Mouse (Mus musculus): Measurements from ENCODE around the gene Sarm1.

The Sarm1 gene

DNA sequence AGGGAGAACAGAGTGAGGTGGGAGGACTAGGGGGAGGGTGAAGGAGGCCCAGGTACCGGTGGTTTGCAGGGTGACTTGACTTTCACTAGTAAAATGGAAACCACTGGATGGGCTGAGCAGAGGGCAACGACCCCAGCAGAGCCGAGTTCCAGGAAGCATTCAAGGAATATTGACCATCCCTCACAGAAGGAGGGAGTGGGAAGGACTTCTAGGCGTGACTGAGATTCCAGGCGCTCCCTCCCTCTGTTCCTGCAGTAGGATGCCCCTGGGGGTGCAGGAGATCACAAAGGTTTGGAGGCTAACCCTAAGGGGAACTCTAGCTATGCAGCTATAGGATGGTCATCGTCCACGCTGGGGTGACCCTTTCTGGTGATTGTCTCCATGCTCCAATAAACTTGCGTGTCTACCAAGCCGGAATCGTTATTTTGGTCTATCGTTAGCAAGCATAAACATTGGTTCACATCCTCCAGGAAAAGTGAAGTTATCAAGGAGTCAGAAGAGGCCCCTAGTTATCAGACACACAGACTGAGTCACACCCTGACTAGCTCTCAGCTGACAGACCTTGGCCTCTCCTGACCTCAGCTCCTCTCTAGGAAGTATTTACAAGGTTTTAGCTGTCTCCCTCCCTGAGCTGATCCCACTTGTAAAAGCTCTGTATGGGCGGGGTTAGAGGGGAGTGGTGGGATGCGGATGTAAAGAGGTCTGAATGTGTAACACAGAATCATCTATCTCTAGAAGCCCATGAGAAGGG is 34.1 kb downstream of the Sarm1 start:
- DNase-seq (ENCODE audit: low read depth), result peak; percentile 48

DNA sequence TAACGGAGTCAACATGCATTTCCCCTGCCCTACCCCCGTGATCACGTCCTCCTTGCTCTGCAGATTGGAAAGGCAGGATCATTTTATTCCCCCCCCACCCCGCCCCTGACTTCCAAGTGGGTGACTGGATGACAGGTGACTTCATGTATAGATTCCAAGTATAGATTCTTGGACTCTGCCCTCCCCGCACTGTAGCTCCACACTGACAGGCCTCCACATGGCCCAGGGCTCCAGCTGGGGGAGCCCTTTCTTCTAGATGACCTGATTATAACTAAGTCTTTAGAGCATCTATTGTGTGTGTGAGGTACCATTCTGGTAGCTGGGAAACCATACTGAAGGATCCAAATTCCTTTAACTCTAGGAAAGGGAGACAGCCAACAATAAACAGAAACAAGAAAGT is 34.9 kb downstream of the Sarm1 start:
- no peak for DNase-seq (ENCODE audit: low read depth)

DNA sequence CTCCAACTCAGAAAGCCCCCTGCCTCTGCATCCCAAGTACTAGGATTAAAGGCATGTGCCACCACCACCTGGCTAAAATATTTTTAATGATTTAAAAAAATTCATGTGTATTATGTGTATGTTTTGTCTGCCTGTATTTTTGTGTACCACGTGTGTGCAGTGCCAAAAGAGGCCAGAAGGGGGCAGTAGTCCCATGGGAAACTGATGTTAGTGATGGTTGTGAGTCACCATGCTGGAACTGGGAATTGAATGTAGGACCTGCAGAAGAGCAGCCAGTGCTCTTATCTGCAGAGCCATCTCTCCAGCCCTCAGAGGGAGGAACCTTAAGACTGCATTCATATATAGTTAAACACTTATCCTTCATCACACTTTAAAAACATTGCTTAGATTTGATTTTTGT is 35.7 kb downstream of the Sarm1 start:
- DNase-seq (ENCODE audit: low read depth), result no peak

DNA sequence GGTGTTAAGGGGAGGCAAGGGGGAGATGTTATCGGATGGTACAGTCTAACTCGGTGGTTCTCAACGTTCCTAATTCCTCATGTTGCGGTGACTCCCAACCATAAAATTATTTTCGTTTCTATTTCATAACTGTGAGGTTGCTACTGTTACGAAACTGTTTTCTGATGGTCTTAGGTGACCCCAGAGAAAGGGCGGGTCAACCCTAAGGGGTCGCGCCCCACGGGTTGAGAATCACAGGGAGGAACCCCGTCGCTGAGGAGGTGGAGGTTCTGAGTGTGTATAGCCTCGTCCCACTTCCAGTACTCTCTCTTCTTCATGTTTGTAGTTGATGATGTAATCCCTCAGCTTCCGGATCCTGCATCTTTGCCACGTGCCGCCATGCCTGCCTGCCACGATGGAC is 38.8 kb downstream of the Sarm1 start:
- no peak for DNase-seq (ENCODE audit: low read depth)

DNA sequence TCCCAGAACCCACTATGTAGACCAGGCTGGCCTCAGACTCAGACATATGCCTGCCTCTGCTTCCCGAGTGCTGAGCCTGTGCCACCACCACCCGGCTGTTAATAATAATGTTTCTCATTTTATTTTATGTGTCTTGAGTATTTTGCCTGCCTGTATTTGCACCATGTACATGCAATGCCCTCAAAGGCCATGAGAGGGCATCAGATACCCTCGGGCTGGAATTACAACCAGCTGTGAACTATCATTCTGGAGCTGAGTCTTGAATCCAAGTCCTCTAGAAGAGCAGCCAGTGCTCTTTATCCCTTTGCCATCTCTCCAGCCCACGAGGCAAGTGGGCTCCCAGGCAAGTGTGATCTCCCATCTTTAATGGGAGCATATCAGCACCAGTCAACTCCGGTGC is 42.2 kb downstream of the Sarm1 start:
- peak; percentile 38 for DNase-seq (ENCODE audit: low read depth)

DNA sequence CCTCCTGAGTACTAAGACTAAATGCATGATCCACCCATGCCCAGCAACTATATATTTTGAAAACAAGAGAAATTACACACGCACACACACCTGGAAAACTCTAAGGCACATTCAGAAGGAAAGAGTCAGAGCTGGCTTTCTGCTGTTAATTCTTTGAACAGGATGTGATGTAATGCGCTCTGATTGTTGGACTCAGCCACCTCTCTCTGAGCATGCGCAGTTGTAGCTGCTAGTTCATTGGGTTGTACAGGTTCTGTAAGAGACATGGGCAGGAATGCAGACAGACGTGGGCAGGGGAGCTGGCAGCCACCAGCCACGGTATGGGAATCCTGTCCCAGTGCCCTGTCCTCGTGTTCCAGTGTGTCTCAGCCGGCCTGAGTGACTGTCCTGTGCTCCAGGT is 43.3 kb downstream of the Sarm1 start:
- no peak for DNase-seq (ENCODE audit: low read depth)

DNA sequence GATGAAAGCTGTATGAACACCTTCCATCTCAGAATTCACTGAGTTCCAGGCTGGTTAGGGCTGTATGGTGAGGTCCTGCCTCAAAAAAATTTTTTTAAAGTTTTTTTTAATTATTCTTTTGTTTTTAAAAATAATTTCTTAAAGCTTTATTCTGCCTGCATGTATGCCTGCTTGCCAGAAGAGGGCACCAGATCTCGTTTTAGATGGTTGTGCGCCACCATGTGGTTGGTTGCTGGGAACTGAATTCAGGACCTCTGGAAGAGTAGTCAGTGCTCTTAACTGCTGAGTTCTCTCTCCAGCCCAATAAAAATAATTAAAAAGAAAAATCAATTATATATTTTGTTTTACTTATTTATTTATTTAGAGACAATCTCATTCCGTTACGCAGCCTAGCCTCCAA is 43.9 kb downstream of the Sarm1 start:
- peak; percentile 63 for DNase-seq (ENCODE audit: low read depth)

DNA sequence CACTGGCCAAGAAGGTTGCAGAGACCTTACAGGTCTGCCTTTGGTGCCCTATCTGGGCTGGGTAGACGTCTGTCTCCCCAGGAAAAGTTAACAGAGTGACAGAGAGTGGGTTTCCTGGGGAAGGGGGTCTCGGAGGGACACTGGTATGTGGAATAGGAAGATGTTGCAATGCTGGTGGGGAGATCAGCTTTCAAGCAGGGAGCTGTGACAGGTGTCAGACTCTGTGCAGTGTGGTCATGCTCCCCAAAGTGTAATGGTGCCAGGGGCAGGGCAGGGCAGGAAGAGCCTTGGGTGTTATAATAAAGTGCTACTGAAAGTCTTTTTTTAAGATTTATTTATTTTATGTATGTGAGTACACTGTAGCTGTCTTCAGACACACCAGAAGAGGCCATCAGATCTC is 47.2 kb downstream of the Sarm1 start:
- DNase-seq (ENCODE audit: low read depth), result no peak

DNA sequence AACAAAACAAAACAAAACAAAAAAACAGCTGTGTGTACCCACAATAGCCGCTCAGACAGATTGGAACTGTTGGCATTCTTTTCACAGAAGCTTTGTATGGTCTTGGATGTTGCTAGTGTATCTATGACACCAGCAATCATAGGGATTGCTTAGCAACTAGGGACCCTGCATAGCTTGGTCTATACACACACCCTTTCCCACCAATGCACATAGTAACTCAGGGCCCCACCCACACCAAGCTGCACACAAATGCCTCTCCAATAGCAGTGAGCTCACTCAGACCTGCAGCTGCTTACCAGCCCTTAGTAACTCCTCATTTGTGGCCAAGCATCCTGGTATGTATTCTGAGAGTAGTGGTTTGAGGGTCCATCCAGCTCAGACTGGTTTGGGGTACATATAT is 49.3 kb downstream of the Sarm1 start:
- no peak for DNase-seq (ENCODE audit: low read depth)

DNA sequence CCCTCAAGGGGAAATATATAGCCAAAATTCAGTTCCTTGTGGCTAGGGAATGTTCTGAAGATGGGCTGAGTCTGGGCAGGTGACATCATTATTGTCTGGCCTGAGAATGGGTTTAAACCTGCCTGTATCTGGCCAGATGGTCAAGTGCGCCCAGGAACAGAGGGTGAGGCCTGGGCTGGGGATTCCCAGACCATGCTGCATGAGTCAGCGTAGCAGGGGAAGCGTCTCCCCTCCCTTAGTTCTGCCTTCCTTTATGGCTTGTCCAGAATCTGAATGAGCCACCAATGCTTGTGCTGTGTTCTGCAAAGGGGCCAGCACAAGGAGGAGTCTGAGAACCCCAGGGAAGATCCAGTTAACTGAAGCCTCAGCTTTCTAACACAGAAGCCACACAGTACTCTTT is 50.4 kb downstream of the Sarm1 start:
- DNase-seq (ENCODE audit: low read depth), result no peak

DNA sequence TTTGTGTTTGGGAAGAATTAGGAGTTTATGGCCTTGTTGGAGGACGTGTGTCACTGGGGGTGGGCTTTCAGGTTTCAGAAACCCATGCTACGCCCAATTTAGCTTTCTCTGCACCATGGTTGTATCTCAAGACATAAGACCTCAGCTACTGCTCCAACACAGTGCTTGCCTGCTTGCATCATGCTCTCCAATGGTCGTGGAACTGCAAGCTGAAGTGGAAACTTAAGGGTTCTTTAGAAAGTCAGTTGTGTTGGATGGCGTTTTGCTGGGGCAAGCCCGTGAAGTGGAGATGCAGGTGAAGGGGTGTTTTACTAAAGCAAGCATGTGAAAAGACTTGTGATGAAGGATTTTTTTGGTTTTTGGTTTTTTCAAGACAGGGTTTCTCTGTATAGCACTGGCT is 54.4 kb downstream of the Sarm1 start:
- no peak for DNase-seq (ENCODE audit: low read depth)

DNA sequence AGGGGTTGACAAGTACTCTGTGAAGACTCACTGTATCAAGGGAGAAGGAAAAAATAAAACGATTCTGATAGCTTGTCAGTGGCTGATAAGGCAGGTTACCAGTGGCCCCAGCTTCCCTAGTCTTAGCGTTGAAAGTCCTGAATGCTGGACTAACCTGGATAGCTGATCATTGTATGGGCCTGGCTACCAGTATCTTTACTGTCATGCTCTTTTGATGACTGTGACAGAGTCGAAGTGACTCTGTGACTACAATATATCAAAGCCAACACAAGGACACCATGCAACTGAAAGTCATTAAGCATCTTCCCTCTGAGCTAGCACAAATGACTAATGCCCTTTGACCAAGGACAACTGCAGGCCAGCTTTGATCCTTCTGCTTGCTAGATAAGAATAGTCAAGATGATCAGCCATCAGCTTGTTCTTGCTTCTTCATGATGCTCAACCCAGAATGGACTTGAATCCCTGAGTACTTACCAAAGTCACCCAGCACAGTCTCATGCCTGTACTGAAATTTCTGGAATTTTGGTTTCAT is 59.1 kb downstream of the Sarm1 start:
- no peak for DNase-seq (ENCODE audit: low read depth)

DNA sequence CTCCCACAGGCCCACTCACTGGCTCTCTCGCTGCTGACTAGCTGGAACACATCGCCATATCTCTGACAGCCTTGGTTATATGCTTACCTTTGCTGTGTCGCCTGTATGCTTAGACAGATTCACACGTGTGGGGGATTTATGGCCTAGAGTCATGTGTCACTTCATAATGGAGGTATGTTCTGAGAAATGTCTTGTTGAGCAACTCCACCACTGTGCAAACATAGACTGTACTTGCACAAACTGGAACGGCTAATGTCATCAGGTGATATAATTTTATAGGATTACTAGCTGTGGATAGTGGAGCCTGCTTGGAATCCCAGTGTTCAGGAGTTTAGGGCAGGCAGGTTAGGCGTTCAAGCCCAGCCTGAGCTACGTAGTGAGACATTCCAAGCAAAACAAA is 60.4 kb downstream of the Sarm1 start:
- no peak for DNase-seq (ENCODE audit: low read depth)

DNA sequence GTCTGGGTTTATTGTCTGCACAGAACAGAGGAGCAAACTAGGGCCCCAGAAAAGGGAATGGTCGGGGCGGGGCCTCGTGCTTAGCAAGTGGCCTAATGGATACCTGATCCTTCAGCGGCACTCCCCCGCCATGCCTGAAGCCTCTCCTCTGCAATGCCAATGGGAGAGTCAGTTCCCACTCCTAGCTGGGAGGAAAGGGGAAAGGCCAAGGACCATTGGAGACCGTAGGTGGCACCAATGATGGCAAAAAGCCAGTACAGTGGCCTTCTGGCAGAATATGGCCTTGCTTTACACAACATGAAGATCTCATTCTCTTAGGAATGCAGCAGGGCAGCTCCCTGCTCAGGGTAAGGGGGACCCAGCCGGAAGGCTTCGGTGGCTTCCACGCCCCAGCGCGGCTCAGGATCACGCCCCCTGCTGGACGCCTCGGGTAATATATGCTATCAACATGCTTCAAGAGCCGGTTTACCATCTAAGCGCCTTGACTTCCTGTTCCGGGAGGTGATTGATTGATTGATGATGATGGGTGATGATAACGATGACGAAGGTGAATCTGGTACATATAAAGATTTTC is 61.7 kb downstream of the Sarm1 start:
- peak; percentile 30 for DNase-seq (ENCODE audit: low read depth)

DNA sequence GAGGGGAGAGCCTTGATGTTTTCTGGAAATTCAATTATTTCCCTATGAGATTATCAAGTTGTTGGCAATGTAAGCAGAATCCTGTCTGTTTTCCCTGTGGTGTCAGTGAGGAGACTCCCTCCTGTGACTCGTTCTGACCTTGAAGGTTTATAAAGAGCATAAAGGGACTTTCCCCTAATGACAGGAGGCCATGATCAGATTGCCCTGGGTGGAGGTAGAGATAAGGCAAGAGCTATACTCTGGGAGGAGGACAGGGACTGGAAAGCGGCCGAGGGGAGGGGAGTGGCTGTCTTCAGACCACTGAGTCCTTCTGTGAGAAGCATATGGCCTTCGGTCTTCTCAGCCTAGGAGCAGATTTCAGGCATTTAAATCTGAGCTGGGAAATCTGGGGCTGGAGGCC is 63.5 kb downstream of the Sarm1 start:
- DNase-seq (ENCODE audit: low read depth), result no peak

DNA sequence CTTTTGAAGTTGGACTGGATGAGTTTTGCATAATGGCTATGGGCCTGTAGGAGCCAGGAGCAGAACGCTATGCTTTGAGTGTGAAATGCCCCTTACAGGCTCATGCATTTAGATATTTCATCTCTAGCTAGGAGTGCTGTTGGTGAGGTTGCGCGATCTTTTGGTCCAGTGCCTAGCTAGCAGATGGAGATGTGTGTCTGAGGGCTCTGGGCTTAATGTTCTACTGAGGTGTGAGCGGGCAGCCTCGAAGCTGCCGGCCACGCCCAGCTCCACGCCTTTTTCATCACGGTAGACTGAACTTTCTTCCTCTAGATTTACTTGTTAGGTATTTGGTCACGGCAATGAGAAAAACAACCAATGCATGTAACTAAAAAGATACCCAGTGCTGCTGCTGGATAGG is 66.4 kb downstream of the Sarm1 start:
- no peak for DNase-seq (ENCODE audit: low read depth)

DNA sequence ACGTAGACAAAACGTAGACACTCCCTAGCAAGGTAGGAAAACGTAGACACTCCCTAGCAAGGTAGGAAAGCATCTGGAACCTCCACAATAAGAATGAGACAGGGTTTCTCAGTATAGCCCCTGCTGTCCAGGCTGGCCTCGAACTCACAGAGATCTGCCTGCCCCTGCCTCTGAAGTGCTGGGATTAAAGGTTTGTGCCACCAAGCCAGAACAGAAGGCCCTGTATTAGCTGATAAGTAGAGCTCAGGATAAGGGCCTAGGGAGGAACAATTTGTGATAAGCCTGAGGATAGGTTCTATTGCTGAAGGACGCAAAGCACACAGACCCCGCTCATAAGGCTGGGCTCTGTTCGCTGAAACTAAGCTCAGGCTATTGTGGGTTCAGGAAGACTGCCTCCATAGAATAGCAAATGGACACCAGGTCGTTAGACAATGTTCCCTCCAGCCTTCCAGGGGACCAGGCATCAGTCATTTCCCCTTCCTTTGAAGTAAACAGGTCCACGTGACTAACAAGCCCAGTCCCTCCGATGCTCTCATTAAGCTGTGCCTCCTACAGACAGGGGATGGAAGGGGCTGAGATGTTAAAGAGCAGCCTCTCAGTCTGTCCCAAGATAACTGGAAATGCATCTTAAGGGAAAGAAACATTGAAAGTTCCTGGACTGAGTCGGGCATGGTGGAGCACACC is 67.2 kb downstream of the Sarm1 start:
- DNase-seq (ENCODE audit: low read depth), result peak; percentile 13

DNA sequence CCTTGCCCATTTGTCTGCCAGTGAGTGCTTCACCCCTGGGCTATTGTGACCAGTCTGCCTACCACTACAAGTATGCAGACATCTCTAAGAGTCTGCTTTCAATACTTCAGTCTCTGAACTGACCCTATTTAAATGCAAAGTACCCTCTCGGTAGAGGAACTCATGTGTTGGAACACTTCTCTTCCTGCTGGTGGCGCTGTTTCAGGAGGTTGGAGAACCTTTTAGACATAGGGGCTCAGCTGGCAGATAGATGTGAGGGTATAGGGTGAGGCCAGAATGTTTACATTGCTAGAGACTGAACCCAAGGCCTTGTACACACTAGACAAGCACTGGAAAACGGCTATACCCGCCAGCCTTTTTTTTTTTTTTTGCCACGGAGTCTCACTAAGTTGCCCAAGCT is 69.2 kb downstream of the Sarm1 start:
- no peak for DNase-seq (ENCODE audit: low read depth)

DNA sequence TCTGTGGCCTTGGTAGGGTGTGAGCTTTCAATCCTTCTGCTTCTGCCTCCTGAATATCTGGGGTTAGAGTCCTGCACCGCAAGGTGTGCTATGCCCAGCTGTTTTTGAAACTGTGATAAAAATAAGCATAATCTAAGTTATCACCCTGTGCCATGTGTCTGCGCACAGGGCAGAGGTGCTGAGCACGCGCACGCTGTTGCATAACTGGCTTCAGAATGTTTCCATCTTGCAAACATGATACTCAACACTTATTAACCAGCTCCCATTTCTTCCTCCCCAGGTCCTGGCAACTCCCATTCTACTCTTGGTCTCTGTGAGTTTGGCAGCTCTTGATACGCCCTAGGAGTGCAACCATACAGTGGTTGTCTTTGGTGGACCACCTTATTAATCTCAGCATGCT is 69.9 kb downstream of the Sarm1 start:
- DNase-seq (ENCODE audit: low read depth), result no peak

DNA sequence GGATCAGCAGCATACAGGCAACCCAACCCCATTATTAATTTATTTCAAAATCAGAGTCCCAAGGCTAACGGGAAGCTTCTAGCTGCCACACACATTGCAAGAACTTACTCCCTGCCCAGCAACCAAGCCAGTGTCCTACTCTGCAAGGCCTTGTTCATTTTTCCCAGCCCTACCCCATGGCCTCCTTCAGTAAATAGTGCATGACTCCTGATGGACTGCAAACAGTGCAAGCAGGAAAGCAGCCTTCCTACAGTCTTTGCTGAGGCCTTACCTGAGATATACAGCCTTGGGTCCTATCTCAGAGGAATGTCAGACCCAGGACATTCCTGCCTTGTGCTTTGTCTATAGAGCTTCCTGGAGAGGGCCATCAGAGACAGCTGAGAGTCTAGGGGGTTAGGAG is 72.0 kb downstream of the Sarm1 start:
- no peak for DNase-seq (ENCODE audit: low read depth)

DNA sequence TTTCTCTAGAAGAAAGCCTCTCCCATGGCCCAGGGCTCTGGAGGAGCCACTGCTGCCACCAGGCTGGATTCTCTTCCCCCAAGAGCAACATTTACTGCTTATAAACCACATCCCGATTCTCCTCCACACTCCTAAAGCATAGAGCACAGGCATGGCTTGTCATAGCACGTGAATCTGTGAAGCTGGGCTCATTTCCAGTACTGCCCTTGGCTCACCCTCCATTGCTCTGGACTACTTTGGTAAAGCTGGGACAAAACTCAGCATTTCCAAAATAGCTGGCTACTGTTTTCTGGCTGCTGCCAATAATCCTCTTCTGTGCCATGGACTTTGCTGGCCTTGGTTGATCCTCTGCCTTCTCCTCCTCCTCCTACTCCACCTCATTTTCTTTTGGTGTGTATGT is 73.2 kb downstream of the Sarm1 start:
- no peak for DNase-seq (ENCODE audit: low read depth)
